ENCODE assay signal across 9 mouse cellular contexts in the genomic region with DNA sequence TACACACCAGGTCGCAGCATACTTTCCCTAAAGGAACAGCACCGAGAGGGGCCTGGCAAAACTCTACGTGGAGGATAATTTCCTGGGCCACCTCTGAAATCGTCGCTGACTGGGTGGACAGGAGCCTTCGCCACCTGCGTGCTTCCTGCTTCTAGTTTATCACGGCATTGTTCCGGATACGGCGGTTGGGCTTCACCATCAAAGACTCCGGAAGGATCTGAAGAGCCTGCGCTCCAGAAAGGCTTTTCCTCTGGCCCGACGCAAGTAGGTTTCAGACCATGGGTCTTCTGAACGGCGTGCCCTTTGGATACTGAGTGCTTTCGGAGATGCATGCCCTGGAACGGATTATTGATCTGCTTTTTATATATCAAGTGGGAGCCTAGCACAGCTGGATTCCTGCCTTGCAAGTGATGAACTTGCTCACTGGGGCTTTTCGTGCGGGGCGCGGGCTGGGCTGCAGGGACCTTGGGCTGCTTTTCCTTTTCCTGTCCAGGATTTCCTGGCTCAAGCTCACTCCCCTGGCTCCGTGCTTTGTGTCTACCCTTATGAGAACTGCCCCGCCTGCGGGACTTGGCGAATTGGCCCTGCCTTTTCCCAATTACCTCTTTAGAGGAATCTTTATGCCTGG. TPM values are rescaled to one million over a fixed set of nuclear protein-coding genes. Genes with fewer than 3 reads are reported as not detected.
DNase-seq lines count a peak whose midpoint lies in the region; ATAC-seq and TF ChIP-seq lines count a peak whose summit lies in the region.
"Had no signal": no experiment of that assay in that cellular context is flagged by ENCODE, and none has a peak within 500 bp of the region (broad histone marks: within the 10 kb centered on the region; RNA-seq: fewer than 3 reads in every experiment).

No protein-coding gene starts in this region.

- no peaks in the 10 kb centered on the region for H3K36me3 ChIP-seq in embryonic facial prominence, embryonic 12.5 days
- H3K36me3 ChIP-seq in liver, adult 2 months (ENCODE audit: control insufficient read depth, insufficient read depth, low read length) = no peaks in the 10 kb centered on the region
- H3K36me3 ChIP-seq: G1E had no signal

- DNase-seq in layer of hippocampus, adult 2 months (ENCODE audit: low spot score in 2 of 2) = no peak
- no peak for DNase-seq in layer of hippocampus, adult 9-10 months (ENCODE audit: low spot score)
- DNase-seq in liver, adult 2 months (ENCODE audit: extremely low read depth, low read depth, low spot score) = no peak
- DNase-seq in right cerebral cortex, adult 2 months (ENCODE audit: low spot score in 2 of 2) = no peak
- DNase-seq in right cerebral cortex, postnatal 4 days = no peak

- peak overlapping the region; percentile 26; the same call in 1 of the 2 replicates for H3K4me3 ChIP-seq in layer of hippocampus, adult 2 months
- H3K4me3 ChIP-seq in embryonic facial prominence, embryonic 12.5 days = no peak overlapping the region
- peak overlapping the region; percentile 37 for H3K4me3 ChIP-seq in liver, adult 2 months (ENCODE audit: insufficient read depth, low read depth, low read length)

- TF ChIP-seq POLR2A in liver, adult 2 months (IDR thresholded peaks at IDR 0.05; ENCODE audit: extremely low read depth, insufficient read depth, low read length) = no peak

- H3K9me3 ChIP-seq in embryonic facial prominence, embryonic 12.5 days = no peaks in the 10 kb centered on the region
- H3K9me3 ChIP-seq: G1E had no signal

- H3K79me2 ChIP-seq in liver, adult 2 months (ENCODE audit: control insufficient read depth, insufficient read depth, low read length) = no peaks in the 10 kb centered on the region

- 0 out of 2 replicates have a peak overlapping the region, but pooled peaks have one; percentile 14 for H3K4me2 ChIP-seq in embryonic facial prominence, embryonic 12.5 days (replicated peaks)

- no peak for ATAC-seq in embryonic facial prominence, embryonic 12.5 days (ENCODE audit: insufficient number of reproducible peaks, insufficient read depth, low FRiP score, low TSS enrichment)
- ATAC-seq in hematopoietic stem cell, adult 5-6 weeks (replicated peaks in 1 of 2; ENCODE audit: insufficient read depth in 1 of 2, low FRiP score in 2 of 2, low TSS enrichment in 1 of 2, low read depth in 1 of 2, poor library complexity in 2 of 2, severe bottlenecking in 2 of 2) = peak; percentile 73 to 82
- ATAC-seq in neutrophil, adult 5-6 weeks (ENCODE audit: extremely low read depth, insufficient number of reproducible peaks, low FRiP score, poor library complexity, severe bottlenecking) = peak; percentile 42; the same call in 1 of the 2 replicates

- no peaks in the 10 kb centered on the region for H3K4me1 ChIP-seq in embryonic facial prominence, embryonic 12.5 days
- H3K4me1 ChIP-seq in liver, adult 2 months (ENCODE audit: control insufficient read depth, insufficient read depth, low read length) = no peaks in the 10 kb centered on the region

- no peak overlapping the region for H3K9ac ChIP-seq in embryonic facial prominence, embryonic 12.5 days
- H3K9ac ChIP-seq in liver, adult 2 months (ENCODE audit: low read depth, low read length) = no peak overlapping the region

- no peaks in the 10 kb centered on the region for H3K27me3 ChIP-seq in embryonic facial prominence, embryonic 12.5 days
- H3K27me3 ChIP-seq in liver, adult 2 months (ENCODE audit: control insufficient read depth, insufficient read depth, low read length) = no peaks in the 10 kb centered on the region

- TF ChIP-seq CTCF in layer of hippocampus, adult 2 months (conservative IDR thresholded peaks at IDR 0.05) = no peak
- TF ChIP-seq CTCF in liver, adult 2 months (IDR thresholded peaks at IDR 0.05; ENCODE audit: low read depth, low read length) = no peak

- peak overlapping the region; percentile 49; the same call in 1 of the 2 replicates for H3K27ac ChIP-seq in layer of hippocampus, adult 2 months
- H3K27ac ChIP-seq in embryonic facial prominence, embryonic 12.5 days = 0 out of 2 replicates have a peak overlapping the region, but pooled peaks have one; percentile 23
- peak overlapping the region; percentile 75 for H3K27ac ChIP-seq in liver, adult 2 months (replicated peaks; ENCODE audit: insufficient read depth, low read depth, low read length)

- WGBS in embryonic facial prominence, embryonic 12.5 days = 62% methylated on average over 27 of the region's 27 CpGs
- WGBS in liver, adult 2 months = 59% methylated on average over 27 of the region's 27 CpGs

RNA-seq across cellular contexts. Expression of a gene that starts 14.1 kb away (rescaled TPM):
- total RNA-seq in layer of hippocampus, adult 2 months (2021) = 10 to 100 TPM; 88.5 to 89.2 TPM
- polyA plus RNA-seq in embryonic facial prominence, embryonic 12.5 days (2016; fragmentation: Nextera tagmentation; extraction: Ambion mirVana) = 171 and 176 TPM in 2 replicates
- total RNA-seq in hematopoietic stem cell, adult 5-6 weeks (2017) = 112 and 146 TPM in 2 replicates
- 41.6 and 53.6 TPM in 2 replicates for total RNA-seq in liver, adult 2 months (2014; rRNA removed)
- 8.1 and 10.3 TPM in 2 replicates for polyA plus RNA-seq in liver, adult 2 months (2012; rRNA removed)
- total RNA-seq in neutrophil, adult 5-6 weeks (2017) = 107 and 116 TPM in 2 replicates

Comparison
In these comparisons a context has a peak if more than half of its experiments do, and no peak if none do; other contexts are left out.
1. H3K27ac ChIP-seq: peak in every context shown above with its lines; median percentile 75 in liver, adult 2 months; 49 in layer of hippocampus, adult 2 months; 23 in embryonic facial prominence, embryonic 12.5 days.